Mouse (Mus musculus) liver, postnatal 0 days (tissue): ENCODE results near the gene Gm3072.
"Not testable (repeated sequence)": the region's sequence is repeated elsewhere in the genome, so short reads cannot be mapped to it uniquely, and the experiment has no call there.

Experiments
- CTCF ChIP-seq: sonication (generic); IDR thresholded peaks from 2 replicates; pipeline ENCODE4 v1.5.1; 2016; ENCODE audit warnings: antibody characterized with exemption, low read depth
- EP300 ChIP-seq: IDR thresholded peaks from 2 replicates; pipeline ENCODE4 v1.6.1; 2016; ENCODE audit warnings: antibody characterized with exemption, low read depth, mild to moderate bottlenecking

DNA sequence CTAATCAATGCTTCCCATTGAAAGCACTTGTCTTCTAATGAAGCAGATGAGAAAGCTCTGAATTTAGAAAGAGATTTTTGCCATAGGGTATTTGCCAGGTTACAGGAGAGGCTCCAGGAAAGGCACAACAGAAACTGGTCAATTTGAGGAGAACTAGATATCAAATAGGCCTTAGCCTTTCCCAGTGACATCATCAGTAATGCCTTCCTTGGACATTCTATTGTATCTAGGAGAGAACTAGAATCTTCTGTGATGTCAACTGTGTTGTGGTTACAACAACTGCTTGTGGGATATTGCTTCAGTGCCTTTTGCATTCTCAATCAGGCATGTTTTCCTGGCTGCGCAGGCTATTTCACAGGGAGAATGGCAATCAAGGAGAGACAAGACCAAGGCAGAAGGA is 51.5 kb downstream of the Gm3072 start, which contains the start of gene 1700049E17Rik2:
- TF ChIP-seq EP300, CTCF: not testable (repeated sequence)
